Mouse (Mus musculus): ENCODE results near the gene Bcl7a. TPM values are rescaled to one million over a fixed set of nuclear protein-coding genes. Genes with fewer than 3 reads are reported as not detected.

The Bcl7a gene
- polyA plus RNA-seq, 1 experiment = 11.9 TPM

DNA sequence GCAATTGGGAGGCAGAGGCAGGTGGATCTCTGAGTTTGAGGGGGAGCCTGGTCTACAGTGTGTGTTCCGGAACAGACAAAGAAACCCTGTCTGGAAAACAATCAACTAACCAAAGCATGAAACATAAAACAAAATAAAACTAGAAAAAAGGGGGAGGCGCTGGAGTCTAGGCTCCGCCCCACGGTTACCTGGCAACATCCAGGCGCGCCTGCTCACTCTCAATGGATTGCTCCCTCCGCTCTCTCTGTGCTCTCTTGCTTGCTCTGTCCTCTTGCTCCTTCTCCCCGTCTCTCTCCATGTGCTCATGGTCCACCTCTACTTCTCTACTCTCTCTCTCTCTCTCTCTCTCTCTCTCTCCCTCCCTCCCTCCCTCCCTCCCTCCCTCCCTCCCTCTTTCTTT lies 39.1 kb downstream of the Bcl7a start:
- Histone ChIP-seq H3K4me3 (replicated peaks; ENCODE audit: extremely low read depth, low read depth, low read length) (no peak overlapping the region), H3K4me1 (ENCODE audit: control insufficient read depth, insufficient read depth, low read length) (no peaks in the 10 kb centered on the region)
- WGBS = 88% methylated on average over 8 of the region's 8 CpGs
- TF ChIP-seq CTCF (IDR thresholded peaks at IDR 0.05; ENCODE audit: insufficient read depth, low read length) = no peak
- no peak for TF ChIP-seq POLR2A (IDR thresholded peaks at IDR 0.05; ENCODE audit: borderline replicate concordance, extremely low read depth, low read depth, low read length)
- no peak for DNase-seq

DNA sequence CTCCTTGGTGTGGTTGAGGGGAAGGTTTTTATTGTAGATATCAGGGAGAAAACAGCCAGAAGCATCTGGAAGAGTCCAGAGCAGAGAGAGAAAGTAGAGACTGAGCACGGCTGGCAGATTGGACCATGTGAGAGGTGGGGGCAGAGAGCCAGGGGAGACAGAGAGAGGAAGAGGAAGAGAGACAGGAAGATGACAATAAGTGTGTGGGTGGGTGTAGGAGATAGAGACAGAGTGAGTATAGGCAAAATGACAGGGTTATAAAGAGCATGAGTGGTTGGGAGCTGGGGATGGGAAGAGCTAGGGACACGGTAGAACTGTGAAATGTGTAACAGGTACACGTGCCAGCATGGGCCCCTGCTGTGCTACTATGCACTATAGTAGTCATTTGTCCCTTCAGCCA lies 44.8 kb downstream of the Bcl7a start:
- 35% methylated on average over 3 of the region's 3 CpGs for WGBS
- no peak for DNase-seq
- H3K4me1 ChIP-seq (ENCODE audit: control insufficient read depth, insufficient read depth, low read length) = no peaks in the 10 kb centered on the region
- TF ChIP-seq CTCF (IDR thresholded peaks at IDR 0.05; ENCODE audit: insufficient read depth, low read length) = no peak
- no peak for TF ChIP-seq POLR2A (IDR thresholded peaks at IDR 0.05; ENCODE audit: borderline replicate concordance, extremely low read depth, low read depth, low read length)
- no peak overlapping the region for H3K4me3 ChIP-seq (replicated peaks; ENCODE audit: extremely low read depth, low read depth, low read length)

GRCm38 (mm10) chr5:123390536-123391441 lies 47.2 kb downstream of the Bcl7a start:
- no peak for TF ChIP-seq CTCF (IDR thresholded peaks at IDR 0.05; ENCODE audit: insufficient read depth, low read length)
- TF ChIP-seq POLR2A (IDR thresholded peaks at IDR 0.05; ENCODE audit: borderline replicate concordance, extremely low read depth, low read depth, low read length) = no peak
- Histone ChIP-seq H3K4me1 (ENCODE audit: control insufficient read depth, insufficient read depth, low read length) (peaks cover 3% of the 10 kb centered on the region; the same call in 1 of the 2 replicates), H3K4me3 (replicated peaks; ENCODE audit: extremely low read depth, low read depth, low read length) (no peak overlapping the region)
- 25% methylated on average over 17 of the region's 17 CpGs for WGBS
- no peak for DNase-seq

DNA sequence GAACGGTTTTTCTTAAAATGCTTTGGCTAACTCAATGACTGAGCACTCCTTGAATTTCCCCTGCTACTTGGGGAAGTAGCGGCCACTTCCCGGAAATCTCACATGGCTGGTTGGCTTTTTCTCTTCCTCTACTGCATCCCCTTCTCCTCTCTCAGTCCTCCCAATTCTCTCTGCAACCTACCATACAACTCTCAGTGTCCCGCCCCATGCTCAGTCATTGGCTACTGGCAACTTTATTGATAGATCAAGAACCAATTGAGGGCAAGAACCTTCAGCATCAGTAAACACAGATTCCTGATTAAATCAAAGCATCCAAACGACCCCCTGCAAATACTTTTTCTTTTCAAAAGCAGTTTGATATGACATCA lies 47.8 kb downstream of the Bcl7a start:
- H3K4me1 ChIP-seq (ENCODE audit: control insufficient read depth, insufficient read depth, low read length) = peaks cover 8% of the 10 kb centered on the region
- 23% methylated on average over 5 of the region's 5 CpGs for WGBS

GRCm38 (mm10) chr5:123393786-123394302 lies 50.2 kb downstream of the Bcl7a start:
- H3K4me1 ChIP-seq (ENCODE audit: control insufficient read depth, insufficient read depth, low read length) = peaks cover 17% of the 10 kb centered on the region
- 10% methylated on average over 5 of the region's 5 CpGs for WGBS
- DNase-seq = no peak
- peak overlapping the region; percentile 23 for H3K4me3 ChIP-seq (replicated peaks; ENCODE audit: extremely low read depth, low read depth, low read length)
- TF ChIP-seq POLR2A (IDR thresholded peaks at IDR 0.05; ENCODE audit: borderline replicate concordance, extremely low read depth, low read depth, low read length) = no peak
- no peak for TF ChIP-seq CTCF (IDR thresholded peaks at IDR 0.05; ENCODE audit: insufficient read depth, low read length)

More for the DNA sequence above, 47.8 kb downstream of the Bcl7a start:
- DNase-seq = no peak
- H3K4me3 ChIP-seq (replicated peaks; ENCODE audit: extremely low read depth, low read depth, low read length) = no peak overlapping the region
- TF ChIP-seq POLR2A (IDR thresholded peaks at IDR 0.05; ENCODE audit: borderline replicate concordance, extremely low read depth, low read depth, low read length) = no peak
- TF ChIP-seq CTCF (IDR thresholded peaks at IDR 0.05; ENCODE audit: insufficient read depth, low read length) = no peak

GRCm38 (mm10) chr5:123394303-123394956 lies 50.8 kb downstream of the Bcl7a start, which contains the start of gene Mlxip:
Gene Mlxip, plus strand, starts transcription at chr5:123394798.
- peak within 1 kb of the TSS; percentile 98 for H3K4me3 ChIP-seq (replicated peaks; ENCODE audit: extremely low read depth, low read depth, low read length)
- H3K4me1 ChIP-seq (ENCODE audit: control insufficient read depth, insufficient read depth, low read length) = peaks cover 18% of the 10 kb centered on the region
- under 1% methylated on average over 50 of the region's 50 CpGs for WGBS
- DNase-seq = peak; percentile 94
- TF ChIP-seq POLR2A (IDR thresholded peaks at IDR 0.05; ENCODE audit: borderline replicate concordance, extremely low read depth, low read depth, low read length) = peak; percentile 93
- TF ChIP-seq CTCF (IDR thresholded peaks at IDR 0.05; ENCODE audit: insufficient read depth, low read length) = no peak

DNA sequence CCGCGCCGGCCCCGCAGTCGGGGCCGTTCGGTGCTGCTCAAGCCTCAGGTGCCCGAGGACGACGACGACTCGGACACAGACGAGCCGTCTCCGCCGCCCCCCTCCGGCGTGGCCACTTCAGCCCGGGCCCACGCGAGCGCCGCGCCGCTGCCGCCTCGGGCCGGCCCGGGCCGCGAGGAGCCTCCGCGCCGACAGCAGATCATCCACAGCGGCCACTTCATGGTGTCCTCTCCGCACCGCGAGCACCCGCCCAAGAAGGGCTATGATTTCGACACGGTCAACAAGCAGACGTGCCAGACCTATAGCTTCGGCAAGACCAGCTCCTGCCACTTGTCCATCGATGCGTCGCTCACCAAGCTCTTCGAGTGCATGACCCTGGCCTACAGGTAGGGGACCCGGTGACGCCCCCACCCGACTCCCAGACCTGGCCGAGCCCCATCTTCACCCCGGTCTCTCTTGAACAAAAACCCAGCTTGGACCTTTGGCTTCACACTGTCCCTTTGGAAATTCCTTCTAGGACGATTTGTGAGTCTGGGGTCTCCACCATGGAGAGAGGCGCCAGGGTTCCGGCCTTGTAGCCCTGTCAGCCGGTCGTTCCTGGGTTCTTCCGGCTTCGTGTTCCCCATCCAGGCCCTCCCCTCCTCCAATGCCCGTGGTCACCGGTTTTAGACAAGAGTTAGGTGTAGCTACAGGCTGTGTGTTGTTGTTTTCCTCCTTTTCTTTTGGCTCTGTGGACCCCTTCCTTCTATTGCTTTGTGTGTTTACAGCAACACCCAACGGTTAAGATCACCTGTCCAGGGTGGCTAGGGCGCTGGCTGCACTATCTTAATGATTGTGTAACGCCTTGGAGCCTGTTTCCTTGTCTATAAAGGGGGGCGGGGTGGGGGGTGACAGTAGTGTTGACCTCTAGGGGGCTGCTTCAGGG lies 51.6 kb downstream of the Bcl7a start:
- peak; percentile 49 for DNase-seq
- Histone ChIP-seq H3K4me1 (ENCODE audit: control insufficient read depth, insufficient read depth, low read length) (peaks cover 18% of the 10 kb centered on the region), H3K4me3 (replicated peaks; ENCODE audit: extremely low read depth, low read depth, low read length) (peak overlapping the region; percentile 98)
- WGBS = under 1% methylated on average over 65 of the region's 65 CpGs
- no peak for TF ChIP-seq CTCF (IDR thresholded peaks at IDR 0.05; ENCODE audit: insufficient read depth, low read length)

DNA sequence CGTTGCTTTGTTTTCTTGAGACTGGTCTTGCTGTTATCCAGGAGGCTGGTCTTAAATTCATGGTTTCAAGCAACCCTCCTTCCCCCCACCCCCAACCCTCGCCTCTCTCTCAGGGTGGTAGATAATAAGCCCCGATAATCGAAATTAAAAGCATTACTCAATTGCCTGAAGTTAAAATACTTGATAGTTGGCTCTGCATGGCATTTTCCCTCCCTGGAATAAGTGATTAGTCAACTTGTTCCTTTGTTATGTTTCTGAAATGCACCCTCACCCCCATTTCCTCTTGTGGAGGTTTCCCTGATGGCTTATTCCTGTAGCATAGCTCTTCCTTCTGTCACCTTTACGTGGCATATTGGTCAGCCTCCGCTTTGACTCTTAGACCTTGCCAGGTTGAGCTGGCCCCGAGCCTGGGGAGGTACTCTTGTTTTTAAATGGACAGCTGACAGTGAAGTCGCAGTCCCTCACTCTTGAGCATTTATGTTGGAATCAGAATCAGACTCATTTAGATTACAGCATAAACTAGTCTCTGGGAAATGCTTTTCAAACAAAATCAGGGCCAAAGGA lies 53.3 kb downstream of the Bcl7a start:
- DNase-seq = no peak
- H3K4me1 ChIP-seq (ENCODE audit: control insufficient read depth, insufficient read depth, low read length) = peaks cover 18% of the 10 kb centered on the region
- peak overlapping the region; percentile 52 for H3K4me3 ChIP-seq (replicated peaks; ENCODE audit: extremely low read depth, low read depth, low read length)
- 7% methylated on average over 8 of the region's 8 CpGs for WGBS
- no peak for TF ChIP-seq POLR2A (IDR thresholded peaks at IDR 0.05; ENCODE audit: borderline replicate concordance, extremely low read depth, low read depth, low read length)
- TF ChIP-seq CTCF (IDR thresholded peaks at IDR 0.05; ENCODE audit: insufficient read depth, low read length) = no peak

All from lung, adult 2 months (tissue).